Mouse (Mus musculus) gastrocnemius, postnatal 10 days (tissue): ENCODE results near the gene Eps8. TPM values are rescaled to one million over a fixed set of nuclear protein-coding genes. Genes with fewer than 3 reads are reported as not detected.
A peak's percentile ranks its signal among the peaks of the same experiment; 100 is the strongest.

Experiments
- DNase-seq: peaks from one replicate; pipeline ENCODE4 v3.0.0; 2021; ENCODE audit warnings: mixed read lengths
- total RNA-seq, 2 experiments: library from RNA; stranded (reverse); gene quantifications; 2 replicates each; pipeline ENCODE4 v1.2.3; 2021

The Eps8 gene
- total RNA-seq, 2 experiments from 2014 or later, result 11.4 to 14.7 TPM

DNA sequence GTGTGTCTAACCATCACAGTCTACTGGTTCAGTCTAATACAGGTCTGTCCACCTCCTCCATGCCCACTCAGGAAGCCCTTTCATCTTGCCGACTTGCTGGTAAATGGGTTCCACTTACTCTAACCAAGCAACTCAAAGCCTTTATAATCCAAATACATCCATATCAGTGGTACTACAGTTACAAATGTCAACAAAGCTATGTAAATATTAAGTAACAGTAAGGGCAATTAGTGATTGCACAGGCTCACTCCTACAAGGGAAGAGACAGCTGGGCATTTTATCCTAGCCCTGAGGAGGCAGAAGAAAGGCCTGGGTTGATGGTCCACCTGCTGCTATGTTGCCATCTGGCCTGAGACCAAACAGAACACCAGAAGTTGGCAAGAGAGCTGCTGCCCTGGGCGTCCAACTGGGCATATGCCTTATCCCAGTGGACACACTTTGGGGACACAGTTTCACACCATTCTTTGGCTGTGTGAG lies 42.6 kb downstream of the Eps8 start:
- DNase-seq, result no peak

DNA sequence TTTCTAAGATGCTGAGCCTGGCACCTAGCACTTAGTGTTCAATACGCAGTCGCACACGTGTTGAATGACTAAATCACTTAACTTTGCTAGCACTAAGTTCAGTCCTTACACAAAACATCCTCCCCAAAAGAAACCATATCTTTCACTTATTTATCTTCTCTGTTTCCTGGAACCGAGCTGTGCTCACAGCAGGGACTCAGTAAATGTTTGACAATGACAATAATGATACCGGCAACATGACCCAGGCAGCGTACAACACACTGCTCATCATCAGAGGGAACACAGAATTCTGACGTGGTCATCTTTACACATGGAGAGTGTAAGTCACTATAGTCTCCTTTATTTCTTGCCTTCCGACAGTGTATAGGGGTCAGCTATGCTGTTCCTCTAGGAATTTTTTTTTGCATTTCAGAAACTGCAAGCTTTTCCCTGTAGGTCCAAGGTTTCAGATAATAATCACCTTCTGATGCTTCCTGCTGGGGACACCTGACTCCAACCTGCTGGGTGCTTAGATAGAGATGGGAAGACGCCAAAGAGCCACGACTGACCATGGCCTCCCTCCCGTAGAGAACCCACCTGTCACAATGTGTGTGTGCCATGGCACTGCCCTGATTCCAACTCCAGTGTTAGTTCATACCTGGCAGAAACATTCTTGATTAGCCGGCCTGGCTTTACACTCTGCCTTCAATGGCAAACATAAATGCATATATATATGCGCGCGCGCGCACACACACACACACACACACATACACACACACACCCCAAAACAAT lies 46.3 kb downstream of the Eps8 start:
- no peak for DNase-seq

DNA sequence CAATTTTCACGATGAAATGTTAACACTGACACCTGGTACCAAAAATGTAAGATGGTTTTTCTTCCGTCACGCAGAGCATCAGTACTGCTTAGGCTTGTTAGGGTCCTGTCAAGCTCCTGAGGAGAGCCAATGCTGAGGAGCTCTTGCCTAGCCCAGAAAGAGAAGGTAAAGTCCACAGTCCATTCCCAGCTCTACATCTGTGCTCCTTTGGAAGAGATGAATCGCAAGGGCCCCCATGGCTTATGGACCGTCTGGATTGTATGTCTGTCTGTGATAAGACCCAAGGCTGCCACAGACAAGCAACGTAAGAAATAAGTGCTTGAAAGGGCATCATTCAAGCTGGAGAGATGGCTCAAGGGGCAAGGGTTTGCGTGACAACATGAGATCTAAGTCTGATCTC lies 48.1 kb downstream of the Eps8 start:
- no peak for DNase-seq

DNA sequence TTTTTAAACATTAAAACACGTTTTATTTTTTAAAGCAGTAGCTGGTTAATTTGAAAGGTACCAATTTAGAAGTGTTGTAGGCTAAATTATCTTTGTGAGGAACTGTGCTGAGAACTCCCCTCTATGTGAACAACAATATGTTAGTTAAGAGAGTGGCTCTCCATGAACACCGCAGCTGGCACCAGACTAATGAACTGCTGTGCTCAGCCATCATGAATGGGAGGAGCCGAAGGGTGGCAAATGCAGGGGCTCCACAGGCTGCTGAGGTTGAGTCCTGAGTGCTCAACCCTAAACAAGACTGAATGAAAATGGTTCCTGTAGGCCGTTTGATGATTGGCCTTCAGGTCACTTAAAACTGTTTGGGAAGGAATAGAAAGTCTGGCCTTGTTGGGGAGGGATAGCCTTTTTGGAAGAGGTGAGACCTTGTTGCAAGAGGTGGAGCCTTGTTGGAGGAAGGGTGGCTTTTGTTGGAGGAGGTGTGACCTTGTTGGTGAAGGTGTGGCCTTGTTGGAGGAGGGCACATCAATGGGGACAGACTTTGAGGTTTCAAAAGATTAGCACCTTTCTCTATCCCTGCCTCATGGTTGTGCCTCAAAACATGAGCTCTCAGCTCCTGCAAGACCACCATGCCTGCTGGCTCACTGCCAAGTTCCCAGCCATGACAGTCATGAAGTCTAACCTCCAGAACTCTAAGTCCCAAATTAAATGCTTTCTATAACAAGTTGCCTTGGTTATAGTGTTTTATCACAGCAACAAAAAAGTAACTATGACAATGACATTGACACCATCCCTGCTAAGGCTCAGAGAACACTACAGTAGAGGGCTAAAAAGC lies 50.0 kb downstream of the Eps8 start:
- DNase-seq, result peak; percentile 17

DNA sequence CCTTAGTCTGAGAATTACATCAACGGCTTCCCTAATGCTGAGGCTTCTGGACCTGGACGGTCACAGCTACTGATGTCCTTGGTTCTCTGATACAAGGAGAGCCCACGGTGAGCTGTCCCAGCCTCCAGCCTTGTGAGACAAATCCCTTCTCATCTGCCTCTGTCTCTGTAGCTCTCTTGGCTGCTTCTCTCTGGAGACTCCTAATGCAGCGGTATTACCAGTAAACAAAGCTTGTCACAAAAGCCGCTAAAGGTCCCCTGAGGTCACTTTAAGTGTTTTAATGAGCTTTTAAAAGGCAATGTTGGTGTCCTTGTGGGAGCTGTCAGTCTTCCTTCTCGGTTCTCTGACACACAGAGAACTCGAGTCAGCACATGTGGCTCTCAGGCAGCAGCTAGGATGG lies 56.4 kb downstream of the Eps8 start:
- DNase-seq, result no peak

DNA sequence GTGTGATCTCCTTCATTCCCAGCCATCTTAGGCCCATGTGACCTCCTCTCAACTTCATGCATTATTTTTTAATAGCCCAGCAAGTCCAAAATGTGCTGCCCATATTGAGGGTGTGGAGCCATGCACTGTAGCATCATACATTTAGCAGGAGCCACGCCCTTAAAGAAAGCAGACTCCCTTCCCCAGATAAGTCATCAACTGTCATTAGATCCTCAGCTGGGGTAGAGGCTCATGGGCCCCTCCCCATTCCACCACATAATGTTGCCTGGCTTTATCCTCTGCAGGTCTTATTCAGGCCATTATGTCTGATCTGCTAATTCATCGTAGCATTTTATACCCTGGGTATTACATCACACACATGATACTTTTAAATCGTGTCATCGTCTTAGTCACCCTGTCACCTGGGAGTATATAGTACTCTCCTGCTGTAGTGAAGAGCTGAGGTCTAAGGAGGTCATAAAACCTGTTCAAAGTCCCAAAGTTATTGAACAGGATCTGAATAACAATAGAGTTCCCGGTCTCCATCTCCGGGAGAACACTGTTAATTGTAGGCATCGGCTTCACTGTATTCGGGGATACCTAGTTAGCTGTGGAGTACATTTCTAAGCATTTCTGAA lies 57.1 kb downstream of the Eps8 start:
- no peak for DNase-seq

DNA sequence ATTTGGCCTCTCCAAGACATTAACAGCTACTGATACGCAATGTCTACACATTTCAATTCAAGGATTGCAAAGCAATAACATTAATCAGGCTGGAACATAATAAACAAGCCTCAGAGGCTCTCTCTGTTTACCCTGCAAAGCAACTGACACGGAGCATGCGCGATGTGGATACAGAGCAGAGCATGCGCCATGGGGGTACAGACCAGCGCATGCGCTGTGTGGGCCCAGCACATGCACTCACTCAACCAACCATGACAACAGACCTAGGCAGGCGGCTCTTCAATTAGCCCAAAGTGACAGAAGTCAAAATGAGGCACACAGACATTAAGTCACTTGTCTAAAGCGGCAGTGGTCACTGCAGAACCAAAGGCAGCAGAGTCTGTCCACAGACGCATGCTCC lies 62.1 kb downstream of the Eps8 start:
- DNase-seq, result no peak

DNA sequence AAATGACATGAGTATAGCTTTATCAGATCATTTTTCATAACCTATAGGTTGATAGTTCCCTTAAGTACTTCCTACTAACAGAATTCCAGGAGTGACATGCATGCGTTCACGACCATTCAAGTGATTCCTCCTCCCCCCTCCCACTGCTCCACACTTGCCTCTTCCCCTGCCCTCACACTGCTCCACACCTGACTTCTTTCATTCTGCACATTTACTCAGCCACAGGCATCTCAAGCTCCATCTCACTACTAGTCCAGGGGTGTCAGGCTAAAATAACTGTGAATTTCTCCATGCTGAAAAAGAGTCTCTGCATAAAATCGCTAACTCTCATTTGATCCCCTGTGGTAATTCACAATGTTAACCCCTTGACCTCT lies 65.4 kb downstream of the Eps8 start:
- DNase-seq, result no peak

DNA sequence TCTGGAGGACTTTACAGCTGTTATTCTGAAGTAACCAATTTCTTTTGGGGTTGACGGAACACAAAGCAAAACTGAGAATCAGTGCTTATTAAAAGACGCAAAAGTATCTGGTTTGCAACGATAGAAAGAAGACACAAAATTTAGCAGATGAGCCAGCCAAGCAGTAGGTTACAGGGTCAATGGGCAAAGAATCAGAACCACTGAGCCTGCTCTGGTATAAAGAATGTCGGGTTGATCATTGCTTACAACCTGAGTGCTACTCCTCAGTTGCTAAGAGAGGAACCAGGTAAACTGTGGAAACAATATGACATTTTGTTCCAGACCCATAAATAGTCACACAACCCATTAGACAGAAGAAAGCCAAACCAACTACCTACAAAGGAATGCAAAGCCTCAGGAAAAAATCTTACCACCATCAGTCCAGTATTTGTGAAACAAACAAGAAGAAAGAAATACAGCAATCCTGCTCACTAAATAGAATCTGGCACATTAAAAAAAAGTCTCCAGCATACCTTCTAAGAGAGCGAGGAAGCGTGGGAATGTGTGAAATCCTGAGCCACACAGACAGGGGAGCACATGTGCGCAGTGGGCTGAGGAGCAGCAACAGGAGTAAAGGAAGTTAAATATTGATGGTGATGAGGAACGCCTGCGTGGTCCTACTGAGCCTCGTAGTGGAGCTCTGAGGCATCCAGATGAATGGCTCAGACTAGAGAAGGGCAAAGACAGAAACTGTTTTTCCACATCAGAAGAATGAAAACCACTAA lies 66.0 kb downstream of the Eps8 start:
- no peak for DNase-seq

DNA sequence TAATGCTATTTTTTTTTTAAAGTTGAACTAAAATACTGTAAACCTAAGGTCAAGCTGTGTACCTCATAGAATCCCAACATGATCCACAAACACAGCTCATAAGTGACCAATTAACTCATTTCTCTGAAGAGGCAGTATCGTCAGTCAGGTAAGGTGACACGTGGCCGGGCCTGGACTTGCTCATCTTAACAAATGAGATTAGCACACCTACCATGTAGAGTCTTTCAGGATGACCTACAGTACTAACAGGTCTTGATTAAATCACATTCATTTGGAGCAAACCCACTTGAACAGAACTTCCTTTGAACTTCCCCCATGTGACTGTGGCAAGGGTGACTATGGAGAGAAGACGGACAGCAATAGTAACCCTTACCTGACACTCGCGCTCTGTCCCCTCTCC lies 66.8 kb downstream of the Eps8 start:
- no peak for DNase-seq

DNA sequence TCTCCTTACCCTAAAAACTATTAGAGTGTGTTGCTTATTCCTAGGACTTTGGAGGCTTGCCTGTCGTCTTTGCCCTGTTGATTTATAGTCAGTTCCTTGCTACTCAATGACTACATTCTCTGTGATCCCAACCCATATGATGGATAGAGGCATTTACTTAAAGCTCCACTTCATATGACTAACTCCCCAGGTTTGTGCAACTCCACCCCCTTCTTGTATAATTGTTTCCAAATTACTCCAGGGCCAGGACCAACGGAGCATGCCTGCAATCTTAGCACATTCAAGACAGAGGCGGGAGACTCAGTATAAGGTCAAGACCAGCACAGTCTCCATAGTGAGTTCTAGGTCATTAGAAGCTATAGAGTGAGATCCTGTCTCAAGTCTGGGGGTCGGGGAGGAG lies 69.4 kb downstream of the Eps8 start:
- no peak for DNase-seq

DNA sequence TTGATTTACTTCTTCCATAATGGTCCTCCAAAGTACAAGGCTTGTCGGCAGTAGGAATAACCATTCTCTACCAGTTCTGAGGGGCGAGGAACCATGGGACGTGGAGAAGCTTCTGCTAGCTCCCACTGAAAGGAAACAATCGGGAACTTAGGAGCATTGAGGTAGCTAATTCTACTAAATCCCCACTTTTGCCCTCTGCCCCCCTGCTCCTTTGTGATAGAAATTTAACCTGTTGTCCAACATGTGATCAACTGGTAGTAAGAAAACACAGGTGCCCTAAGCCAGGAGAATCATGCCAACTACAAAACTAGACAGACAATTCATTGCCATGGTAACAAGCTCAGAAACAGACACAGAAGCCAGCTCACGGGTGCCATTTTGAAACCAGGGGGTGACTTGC lies 71.6 kb downstream of the Eps8 start:
- DNase-seq, result no peak

DNA sequence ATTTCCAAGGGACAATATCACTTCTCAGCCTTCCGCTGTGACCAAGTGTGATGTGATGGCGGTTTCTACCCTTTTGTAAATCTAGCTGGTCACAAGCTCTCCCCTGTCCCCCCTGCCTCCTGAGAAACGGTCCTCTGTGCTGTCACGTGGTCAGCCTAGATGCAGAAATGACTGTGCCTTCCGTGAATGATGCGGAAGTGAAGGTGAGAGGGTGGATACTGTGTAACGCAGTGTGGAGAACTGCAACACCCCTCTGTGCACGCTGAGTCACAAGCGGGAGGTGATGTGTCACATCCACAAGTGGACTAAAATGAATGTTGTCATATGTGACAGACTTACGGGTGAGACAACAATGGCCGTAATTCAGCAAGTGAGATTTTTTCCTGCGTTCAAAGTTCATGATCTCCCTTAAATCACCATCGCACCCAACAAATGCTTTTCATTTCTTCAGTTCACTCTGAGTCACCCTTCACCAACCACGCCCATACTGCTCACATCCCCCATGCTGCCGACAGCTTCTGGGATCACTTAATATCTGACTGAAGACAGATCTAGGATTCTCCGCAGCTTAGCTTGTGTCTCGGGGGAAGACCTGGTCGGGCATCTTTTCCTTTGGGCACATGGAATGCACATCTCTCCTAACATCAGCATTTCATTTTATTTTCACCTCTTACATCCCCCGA lies 72.3 kb downstream of the Eps8 start:
- no peak for DNase-seq

DNA sequence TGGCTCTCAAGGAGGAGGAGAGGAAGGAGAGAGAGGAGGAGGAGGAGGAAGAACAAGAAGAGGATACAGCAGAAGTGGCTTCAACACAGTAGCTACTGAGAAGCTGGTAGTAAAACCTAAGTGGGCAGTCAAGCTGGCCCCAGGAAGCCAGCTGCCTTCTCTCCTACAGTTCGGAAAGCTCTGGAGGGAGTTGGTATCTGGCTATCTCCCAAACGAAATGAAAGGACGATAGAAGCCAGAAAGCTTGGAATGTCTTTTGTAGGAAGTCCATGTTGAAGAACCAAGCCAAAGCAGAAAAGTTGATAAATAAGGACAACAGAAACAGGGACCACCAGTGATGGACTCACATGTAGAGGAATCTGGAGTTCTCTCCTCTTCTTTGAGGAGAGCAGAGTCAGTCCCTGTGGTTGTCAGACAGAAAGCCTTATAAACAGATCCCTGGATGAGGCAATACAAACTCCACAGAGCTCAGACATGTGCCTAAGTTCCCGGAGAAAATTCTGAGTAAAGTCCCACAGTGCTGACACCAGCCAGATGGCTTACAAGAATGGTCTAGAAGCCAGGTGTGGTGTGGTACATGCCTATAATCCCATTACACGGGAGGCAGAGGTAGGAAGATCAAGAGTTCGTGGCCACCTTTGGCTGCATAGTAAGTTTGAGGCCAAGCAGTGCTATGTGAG lies 73.2 kb downstream of the Eps8 start:
- DNase-seq, result no peak

DNA sequence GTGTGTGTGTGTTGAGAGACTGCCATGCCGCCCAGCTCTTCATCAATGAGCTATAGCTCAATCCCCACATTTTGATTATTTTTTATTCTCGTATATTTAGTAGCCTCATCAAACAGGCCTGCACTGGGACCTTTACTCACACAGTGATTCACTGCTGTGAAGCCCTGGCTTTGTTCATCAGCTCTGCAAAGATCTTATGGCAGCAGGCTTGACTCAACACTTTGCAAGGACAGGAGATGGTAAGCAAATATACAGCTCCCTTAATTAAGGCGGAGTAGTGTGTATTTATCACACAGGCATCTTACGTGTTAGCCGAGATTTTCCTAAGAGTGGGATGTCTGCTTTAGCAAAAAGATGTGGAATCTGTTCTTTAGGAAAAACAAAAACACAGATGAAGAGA lies 74.2 kb downstream of the Eps8 start:
- DNase-seq, result no peak

DNA sequence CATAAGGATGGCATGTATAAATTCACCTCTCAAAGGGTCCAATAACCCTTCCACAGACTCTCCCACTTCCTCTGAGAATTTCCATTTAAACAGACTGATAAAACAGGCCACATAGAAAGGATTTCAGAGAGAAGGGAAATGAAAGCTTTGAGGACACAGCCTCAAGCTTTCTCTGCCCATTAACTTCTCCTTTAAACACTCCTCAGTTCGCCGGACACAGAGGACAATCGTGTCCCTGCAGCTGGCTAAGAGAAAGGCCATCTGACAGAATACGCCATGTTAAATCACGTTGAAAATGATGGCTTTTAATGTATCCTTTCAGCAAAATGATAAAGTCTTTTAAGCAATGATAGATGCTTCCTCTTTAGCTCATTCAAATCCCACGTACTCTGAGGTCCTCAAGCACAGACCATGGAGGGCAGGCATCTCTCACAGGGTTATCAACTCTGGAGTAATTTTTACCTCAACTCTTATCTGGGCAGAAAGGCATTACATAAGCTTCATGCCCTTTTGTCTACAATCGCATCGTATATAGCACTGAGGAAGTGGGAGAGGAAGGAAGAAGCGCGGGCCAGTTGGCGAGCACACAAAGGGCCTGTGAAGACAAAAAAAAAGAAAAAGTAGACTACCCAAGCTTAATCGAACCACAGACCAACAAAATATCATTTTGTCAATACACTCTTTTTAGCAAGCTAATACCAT lies 77.9 kb downstream of the Eps8 start:
- DNase-seq, result no peak

DNA sequence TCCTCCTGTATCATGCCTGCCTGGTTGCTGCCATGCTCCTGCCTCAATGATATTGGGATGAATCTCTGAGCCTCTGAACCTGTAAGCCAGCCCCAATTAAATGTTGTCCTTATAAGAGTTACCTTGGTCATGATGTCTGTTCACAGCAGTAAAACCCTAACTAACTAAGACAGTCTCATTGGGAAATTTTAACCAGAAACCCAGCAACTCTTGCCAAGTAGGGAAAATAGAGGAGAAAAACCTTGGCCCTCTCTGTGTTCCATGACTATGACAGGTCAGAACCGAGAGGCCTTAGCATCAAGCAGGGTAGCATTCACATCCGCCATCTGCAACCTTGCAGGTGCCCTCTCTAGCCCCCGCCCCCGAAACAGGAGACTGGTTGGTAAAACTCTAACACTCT lies 78.6 kb downstream of the Eps8 start:
- no peak for DNase-seq

DNA sequence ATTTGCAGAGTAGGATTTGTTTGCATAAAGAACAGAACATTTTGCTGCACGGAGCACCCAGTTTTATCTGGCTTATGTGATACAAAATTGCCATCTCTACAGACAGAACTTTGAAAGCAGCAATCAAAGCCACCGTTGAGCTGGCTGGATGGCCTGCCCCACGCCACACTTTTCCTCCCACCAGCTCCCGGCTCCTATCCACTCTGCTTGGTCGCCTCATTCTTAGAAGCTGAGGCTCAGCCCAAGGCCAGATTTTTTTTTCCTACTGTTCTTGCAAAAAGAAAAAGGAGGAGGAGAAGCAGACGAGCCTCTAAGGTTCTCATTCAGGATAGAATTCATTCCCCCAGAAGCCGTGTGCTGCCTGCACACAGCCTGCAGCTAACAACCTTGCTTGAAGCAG lies 80.8 kb downstream of the Eps8 start:
- DNase-seq, result no peak

DNA sequence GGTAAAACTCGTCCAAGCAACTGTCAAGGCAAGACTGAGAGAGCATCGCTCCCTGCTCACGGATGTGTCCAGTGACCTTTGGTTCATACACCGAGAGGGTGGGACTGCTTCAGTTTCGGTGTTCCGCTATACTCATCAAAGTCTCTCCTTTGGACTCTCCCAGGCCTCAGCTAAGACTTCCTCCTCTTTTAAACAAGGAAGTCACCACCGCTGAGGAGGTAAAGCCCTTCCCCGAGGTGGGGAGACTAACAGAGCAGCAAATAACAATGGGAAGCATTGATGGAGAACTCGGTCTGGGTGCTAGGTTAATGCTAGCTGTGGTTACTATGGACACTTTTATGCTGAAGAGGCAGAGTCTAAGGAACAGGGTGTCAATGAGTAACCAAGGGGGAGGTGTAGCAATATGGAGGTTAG lies 84.0 kb downstream of the Eps8 start:
- no peak for DNase-seq

DNA sequence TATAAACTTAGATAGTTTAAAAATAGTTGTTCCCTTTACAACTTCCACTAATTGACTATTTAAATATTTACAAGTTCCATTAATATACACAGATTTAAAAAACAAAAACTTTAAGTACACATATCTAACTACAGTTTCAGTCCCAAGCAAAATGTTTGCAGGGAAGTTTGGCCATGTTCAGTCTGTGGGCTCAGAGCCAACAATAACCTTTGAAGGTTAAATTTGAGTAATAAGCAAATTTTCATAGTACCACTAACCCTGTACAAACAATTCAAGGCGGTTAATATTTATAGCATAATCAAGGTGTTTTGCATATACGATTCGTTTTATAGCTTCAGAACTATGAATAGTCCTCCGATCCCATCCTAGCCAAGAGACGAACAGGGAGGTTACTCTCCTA lies 84.7 kb downstream of the Eps8 start:
- no peak for DNase-seq

DNA sequence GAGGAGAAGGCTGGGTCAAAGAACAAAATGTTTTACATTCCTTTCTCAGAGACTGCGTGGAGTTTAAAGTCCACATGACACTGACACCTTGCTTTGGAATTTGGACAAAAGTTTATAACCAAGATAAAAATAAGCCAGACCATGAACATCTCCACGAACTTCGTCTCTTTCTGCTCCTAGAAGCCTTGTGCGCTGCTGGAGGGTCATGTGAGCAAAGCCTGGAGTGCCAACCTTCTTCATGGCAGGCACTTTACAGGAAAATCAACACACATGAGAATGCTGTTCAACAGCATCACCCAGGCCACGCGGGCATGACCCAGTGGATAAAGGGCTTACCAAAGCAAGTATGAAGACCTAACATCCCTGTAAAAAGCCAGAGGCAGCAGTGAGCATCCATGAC lies 85.6 kb downstream of the Eps8 start:
- DNase-seq, result no peak
